9 mouse cellular contexts compared by ENCODE assay signal in genomic region chr1:181260949-181261696, GRCm38 (mm10). TPM values are rescaled to one million over a fixed set of nuclear protein-coding genes. Genes with fewer than 3 reads are reported as not detected.
A peak's percentile ranks its signal among the peaks of the same experiment; 100 is the strongest.
DNase-seq lines count a peak whose midpoint lies in the region; ATAC-seq lines count a peak whose summit lies in the region.
"Had no signal": no experiment of that assay in that cellular context is flagged by ENCODE, and none has a peak within 500 bp of the region (broad histone marks: within the 10 kb centered on the region; RNA-seq: fewer than 3 reads in every experiment).

No protein-coding gene starts in this region.

- H3K4me3 ChIP-seq in intestine, embryonic 14.5 days (ENCODE audit: low read depth, low read length), result no peak overlapping the region
- H3K4me3 ChIP-seq in intestine, embryonic 15.5 days (replicated peaks), result no peak overlapping the region
- no peak overlapping the region for H3K4me3 ChIP-seq in embryonic facial prominence, embryonic 10.5 days

- no peaks in the 10 kb centered on the region for H3K9me3 ChIP-seq in intestine, embryonic 14.5 days (ENCODE audit: control insufficient read depth, low read length)
- H3K9me3 ChIP-seq in intestine, embryonic 15.5 days, result no peaks in the 10 kb centered on the region
- no peaks in the 10 kb centered on the region for H3K9me3 ChIP-seq in embryonic facial prominence, embryonic 10.5 days

- H3K27me3 ChIP-seq in intestine, embryonic 14.5 days (replicated peaks; ENCODE audit: control insufficient read depth, insufficient read depth, low read length), result no peaks in the 10 kb centered on the region
- H3K27me3 ChIP-seq in intestine, embryonic 15.5 days (replicated peaks), result no peaks in the 10 kb centered on the region
- H3K27me3 ChIP-seq in embryonic facial prominence, embryonic 10.5 days (replicated peaks; ENCODE audit: low read depth, poor library complexity, severe bottlenecking), result peaks cover 23% of the 10 kb centered on the region

- no peak overlapping the region for H3K9ac ChIP-seq in intestine, embryonic 14.5 days (ENCODE audit: low read length)
- H3K9ac ChIP-seq in intestine, embryonic 15.5 days, result no peak overlapping the region

- DNase-seq in intestine, embryonic 14.5 days (ENCODE audit: low spot score), result no peak
- peak; percentile 49 for DNase-seq in CD4-positive helper T cell, adult 2 months (ENCODE audit: low read depth, low spot score)
- peak; percentile 50 for DNase-seq in embryonic facial prominence, embryonic 10.5 days (ENCODE audit: low spot score)
- DNase-seq in liver, result peak; percentile 85
- DNase-seq in cerebellum, adult 11-12 months, result no peak
- no peak for DNase-seq in left cerebral cortex, postnatal 14 days (ENCODE audit: low spot score in 2 of 2)

- no peak overlapping the region for H3K4me2 ChIP-seq in intestine, embryonic 14.5 days (ENCODE audit: low read length)
- no peak overlapping the region for H3K4me2 ChIP-seq in intestine, embryonic 15.5 days (replicated peaks)

- WGBS in intestine, embryonic 14.5 days, result 19% methylated on average over 8 of the region's 8 CpGs
- WGBS in intestine, embryonic 15.5 days, result 25% methylated on average over 8 of the region's 8 CpGs
- WGBS in embryonic facial prominence, embryonic 10.5 days, result 52% methylated on average over 8 of the region's 8 CpGs

- intact Hi-C loops in left cerebral cortex, postnatal 14 days (cut with DNase I), result no loop called here

- H3K4me1 ChIP-seq in intestine, embryonic 14.5 days (replicated peaks; ENCODE audit: control insufficient read depth, insufficient read depth, low read length), result peaks cover 16% of the 10 kb centered on the region; the same call in 1 of the 2 replicates
- H3K4me1 ChIP-seq in intestine, embryonic 15.5 days (replicated peaks), result peaks cover 29% of the 10 kb centered on the region
- H3K4me1 ChIP-seq in embryonic facial prominence, embryonic 10.5 days, result peaks cover 50% of the 10 kb centered on the region

- 0 out of 2 replicates have a peak overlapping the region, but pooled peaks have one; percentile 1 for H3K27ac ChIP-seq in intestine, embryonic 14.5 days (ENCODE audit: low read depth)
- H3K27ac ChIP-seq in intestine, embryonic 15.5 days, result no peak overlapping the region
- peak overlapping the region; percentile 59; the same call in 1 of the 2 replicates for H3K27ac ChIP-seq in embryonic facial prominence, embryonic 10.5 days (replicated peaks)

- no peak for ATAC-seq in intestine, embryonic 14.5 days (replicated peaks; ENCODE audit: low FRiP score, low TSS enrichment, low read depth)
- no peak for ATAC-seq in intestine, embryonic 15.5 days
- no peak for ATAC-seq in monocyte, adult 5-6 weeks (replicated peaks; ENCODE audit: insufficient number of reproducible peaks, low FRiP score, low TSS enrichment, poor library complexity, severe bottlenecking)
- ATAC-seq: lung, postnatal 0 days had no signal

- H3K36me3 ChIP-seq in intestine, embryonic 14.5 days (ENCODE audit: control insufficient read depth, insufficient read depth, low read length), result no peaks in the 10 kb centered on the region
- H3K36me3 ChIP-seq in intestine, embryonic 15.5 days, result no peaks in the 10 kb centered on the region
- no peaks in the 10 kb centered on the region for H3K36me3 ChIP-seq in embryonic facial prominence, embryonic 10.5 days (replicated peaks)

RNA-seq across cellular contexts. Expression of gene Wdr26, which starts 49.3 kb away (rescaled TPM):
- 40.0 and 43.5 TPM in 2 replicates for polyA plus RNA-seq in intestine, embryonic 14.5 days (2014; fragmentation: Nextera tagmentation; extraction: Ambion mirVana)
- polyA plus RNA-seq in intestine, embryonic 15.5 days (2015; fragmentation: Nextera tagmentation; extraction: Ambion mirVana), result 30.2 and 33.0 TPM in 2 replicates
- 30.3 and 30.9 TPM in 2 replicates for polyA plus RNA-seq in embryonic facial prominence, embryonic 10.5 days (2016; fragmentation: Nextera tagmentation; extraction: Ambion mirVana)
- 228 to 273 TPM (median 242 TPM) in 3 replicates for total RNA-seq in monocyte, adult 5-6 weeks (2017)
- total RNA-seq in left cerebral cortex, postnatal 14 days (2021), result 100 to 1,000 TPM; 119 to 126 TPM

Comparison
In these comparisons a context has a peak if more than half of its experiments do, and no peak if none do; other contexts are left out.
1. DNase-seq: peak in CD4-positive helper T cell, adult 2 months (single experiment), embryonic facial prominence, embryonic 10.5 days (single experiment) and liver (single experiment); none in intestine, embryonic 14.5 days (single experiment), cerebellum, adult 11-12 months (single experiment) and left cerebral cortex, postnatal 14 days (0 of 2).